Mouse (Mus musculus): ENCODE measurements around the gene Smtnl2. TPM values are rescaled to one million over a fixed set of nuclear protein-coding genes. Genes with fewer than 3 reads are reported as not detected.
"Not testable (repeated sequence)": the region's sequence is repeated elsewhere in the genome, so short reads cannot be mapped to it uniquely, and the experiment has no call there.

The Smtnl2 gene
- polyA plus RNA-seq, 1 experiment from 2014 or later, result 8.0 TPM

- H3K4me3 ChIP-seq (ENCODE audit: low read depth, low read length), result no peak overlapping the region
- no peaks in the 10 kb centered on the region for H3K9me3 ChIP-seq (replicated peaks; ENCODE audit: control insufficient read depth, low read length)
- no peak overlapping the region for H3K27ac ChIP-seq (replicated peaks; ENCODE audit: low read depth, low read length)
- H3K9ac ChIP-seq (replicated peaks; ENCODE audit: low read length), result no peak overlapping the region
- DNase-seq (ENCODE audit: low spot score) (peak; percentile 74), ATAC-seq (replicated peaks; ENCODE audit: insufficient number of reproducible peaks, low FRiP score, low TSS enrichment, low read depth) (no peak)
- no peaks in the 10 kb centered on the region for H3K36me3 ChIP-seq (replicated peaks; ENCODE audit: control insufficient read depth, insufficient read depth, low read depth, low read length)
- H3K4me1 ChIP-seq (ENCODE audit: control insufficient read depth, insufficient read depth, low read length), result no peaks in the 10 kb centered on the region
- no peaks in the 10 kb centered on the region for H3K27me3 ChIP-seq (ENCODE audit: control insufficient read depth, insufficient read depth, low read length)
- 26% methylated on average over 8 of the region's 8 CpGs for WGBS
- H3K4me2 ChIP-seq (ENCODE audit: low read depth, low read length), result no peak overlapping the region
These were observed 67.6 kb downstream of the Smtnl2 start for GRCm38 (mm10) chr11:72343904-72344303.

- WGBS, result 92% methylated on average over 5 of the region's 5 CpGs
These were observed 68.3 kb downstream of the Smtnl2 start for GRCm38 (mm10) chr11:72343238-72343625.

GRCm38 (mm10) chr11:72342549-72343237 lies 68.8 kb downstream of the Smtnl2 start:
- ATAC-seq (replicated peaks; ENCODE audit: insufficient number of reproducible peaks, low FRiP score, low TSS enrichment, low read depth), result peak; percentile 73
- DNase-seq (ENCODE audit: low spot score), result peak; percentile 87
- H3K9ac ChIP-seq (replicated peaks; ENCODE audit: low read length), result no peak overlapping the region
- no peaks in the 10 kb centered on the region for H3K36me3 ChIP-seq (replicated peaks; ENCODE audit: control insufficient read depth, insufficient read depth, low read depth, low read length)
- H3K4me2 ChIP-seq (ENCODE audit: low read depth, low read length), result no peak overlapping the region
- H3K4me1 ChIP-seq (ENCODE audit: control insufficient read depth, insufficient read depth, low read length), result no peaks in the 10 kb centered on the region
- H3K27me3 ChIP-seq (ENCODE audit: control insufficient read depth, insufficient read depth, low read length), result no peaks in the 10 kb centered on the region
- WGBS, result 11% methylated on average over 7 of the region's 7 CpGs
- H3K27ac ChIP-seq (replicated peaks; ENCODE audit: low read depth, low read length), result no peak overlapping the region
- H3K9me3 ChIP-seq (replicated peaks; ENCODE audit: control insufficient read depth, low read length), result no peaks in the 10 kb centered on the region
- H3K4me3 ChIP-seq (ENCODE audit: low read depth, low read length), result no peak overlapping the region

More at GRCm38 (mm10) chr11:72343238-72343625, 68.3 kb downstream of the Smtnl2 start:
- not testable (repeated sequence) for DNase-seq (ENCODE audit: low spot score); H3K27me3 ChIP-seq (ENCODE audit: control insufficient read depth, insufficient read depth, low read length); H3K27ac ChIP-seq (replicated peaks; ENCODE audit: low read depth, low read length); H3K4me1 ChIP-seq (ENCODE audit: control insufficient read depth, insufficient read depth, low read length); H3K4me2 ChIP-seq (ENCODE audit: low read depth, low read length); H3K36me3 ChIP-seq (replicated peaks; ENCODE audit: control insufficient read depth, insufficient read depth, low read depth, low read length); H3K4me3 ChIP-seq (ENCODE audit: low read depth, low read length); ATAC-seq (replicated peaks; ENCODE audit: insufficient number of reproducible peaks, low FRiP score, low TSS enrichment, low read depth); H3K9ac ChIP-seq (replicated peaks; ENCODE audit: low read length); H3K9me3 ChIP-seq (replicated peaks; ENCODE audit: control insufficient read depth, low read length)

- no peak overlapping the region for H3K9ac ChIP-seq (replicated peaks; ENCODE audit: low read length)
- DNase-seq (ENCODE audit: low spot score) (no peak), ATAC-seq (replicated peaks; ENCODE audit: insufficient number of reproducible peaks, low FRiP score, low TSS enrichment, low read depth) (no peak)
- no peaks in the 10 kb centered on the region for H3K36me3 ChIP-seq (replicated peaks; ENCODE audit: control insufficient read depth, insufficient read depth, low read depth, low read length)
- no peak overlapping the region for H3K4me3 ChIP-seq (ENCODE audit: low read depth, low read length)
- H3K4me2 ChIP-seq (ENCODE audit: low read depth, low read length), result no peak overlapping the region
- no peaks in the 10 kb centered on the region for H3K9me3 ChIP-seq (replicated peaks; ENCODE audit: control insufficient read depth, low read length)
- no peak overlapping the region for H3K27ac ChIP-seq (replicated peaks; ENCODE audit: low read depth, low read length)
- no peaks in the 10 kb centered on the region for H3K27me3 ChIP-seq (ENCODE audit: control insufficient read depth, insufficient read depth, low read length)
- H3K4me1 ChIP-seq (ENCODE audit: control insufficient read depth, insufficient read depth, low read length), result no peaks in the 10 kb centered on the region
- WGBS, result 83% methylated on average over 4 of the region's 4 CpGs
These were observed 71.8 kb downstream of the Smtnl2 start for GRCm38 (mm10) chr11:72339716-72340115.

Small RNA genes lying within 50 kb of the gene (microRNA-seq; reads per million reads assigned to microRNA genes)
- not detected for gene Mir6338 (ENCODE audit: borderline number of aligned reads)

Other genes with a start within 250 kb of the Smtnl2 start
- gene Gm43951, start 204.9 kb downstream of the Smtnl2 start, polyA plus RNA-seq (2014; fragmentation: Nextera tagmentation; extraction: Ambion mirVana), result 0.10 TPM in 1 of 2 replicates, not detected in the other
- 11.0 and 14.9 TPM in 2 replicates for gene 4933427D14Rik, start 204.3 kb downstream of the Smtnl2 start, polyA plus RNA-seq (2014; fragmentation: Nextera tagmentation; extraction: Ambion mirVana)
- gene Txndc17, start 204.2 kb downstream of the Smtnl2 start, polyA plus RNA-seq (2014; fragmentation: Nextera tagmentation; extraction: Ambion mirVana), result 175 and 192 TPM in 2 replicates
- gene Med31, start 196.1 kb downstream of the Smtnl2 start, polyA plus RNA-seq (2014; fragmentation: Nextera tagmentation; extraction: Ambion mirVana), result 52.4 and 55.5 TPM in 2 replicates
- gene Slc13a5, start 144.5 kb downstream of the Smtnl2 start, polyA plus RNA-seq (2014; fragmentation: Nextera tagmentation; extraction: Ambion mirVana), result 0.25 TPM in 1 of 2 replicates, not detected in the other
- 1.2 TPM in 2 replicates for gene Xaf1, start 110.1 kb downstream of the Smtnl2 start, polyA plus RNA-seq (2014; fragmentation: Nextera tagmentation; extraction: Ambion mirVana)
- not detected in 2 replicates for gene Fbxo39, start 97.3 kb downstream of the Smtnl2 start, polyA plus RNA-seq (2014; fragmentation: Nextera tagmentation; extraction: Ambion mirVana)
- gene Tekt1, start 49.3 kb downstream of the Smtnl2 start, polyA plus RNA-seq (2014; fragmentation: Nextera tagmentation; extraction: Ambion mirVana), result 6.3 and 6.4 TPM in 2 replicates
- gene Ggt6, start 23.8 kb upstream of the Smtnl2 start, polyA plus RNA-seq (2014; fragmentation: Nextera tagmentation; extraction: Ambion mirVana), result not detected in 2 replicates
- 171 and 191 TPM in 2 replicates for gene Mybbp1a, start 29.6 kb upstream of the Smtnl2 start, polyA plus RNA-seq (2014; fragmentation: Nextera tagmentation; extraction: Ambion mirVana)
- 3.0 and 3.2 TPM in 2 replicates for gene Spns2, start 78.2 kb upstream of the Smtnl2 start, polyA plus RNA-seq (2014; fragmentation: Nextera tagmentation; extraction: Ambion mirVana)
- not detected in 2 replicates for gene Spns3, start 138.8 kb upstream of the Smtnl2 start, polyA plus RNA-seq (2014; fragmentation: Nextera tagmentation; extraction: Ambion mirVana)
- 114 and 129 TPM in 2 replicates for gene Ube2g1, start 195.6 kb upstream of the Smtnl2 start, polyA plus RNA-seq (2014; fragmentation: Nextera tagmentation; extraction: Ambion mirVana)

All from embryonic facial prominence, embryonic 11.5 days (tissue).